In the genomic region with DNA sequence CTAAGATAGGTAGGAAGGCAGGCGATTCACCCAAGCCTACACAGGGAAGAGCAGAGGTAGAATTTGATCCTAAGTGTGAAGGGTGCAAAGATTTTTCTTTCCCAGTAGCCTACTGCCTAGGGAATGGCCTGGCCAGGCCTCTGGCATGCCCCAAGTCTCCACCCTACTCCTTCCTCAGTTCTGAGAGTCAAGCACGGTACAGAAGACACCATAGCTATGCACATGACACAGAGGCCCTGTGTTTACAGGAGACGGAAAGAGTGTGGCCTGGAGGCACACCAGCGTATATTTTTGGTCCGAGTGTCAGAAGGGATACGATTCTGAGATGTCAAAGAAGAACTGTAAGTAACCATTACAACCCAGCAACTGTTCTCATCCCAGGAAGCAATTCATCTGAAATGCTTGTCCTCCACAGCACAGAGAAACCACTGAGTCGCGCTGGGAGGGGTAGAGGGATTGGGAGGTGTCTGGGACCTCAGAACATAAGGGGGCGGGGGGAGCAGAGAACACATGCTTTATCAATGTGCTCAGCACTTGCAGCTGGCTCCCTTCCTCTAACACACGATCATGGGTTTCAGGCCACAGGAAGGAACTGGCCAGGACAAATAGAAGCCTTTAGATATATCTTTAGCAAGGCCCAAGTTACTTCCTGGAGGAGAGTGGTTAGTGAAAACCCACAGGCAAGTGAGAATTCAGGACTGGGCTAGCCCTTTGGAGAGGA, we compare ENCODE assay signal across 11 mouse cellular contexts.
DNase-seq lines count a peak whose midpoint lies in the region; ATAC-seq and TF ChIP-seq lines count a peak whose summit lies in the region.
"Had no signal": no experiment of that assay in that cellular context is flagged by ENCODE, and none has a peak within 500 bp of the region (broad histone marks: within the 10 kb centered on the region; RNA-seq: fewer than 3 reads in every experiment).

No protein-coding gene starts in this region.

- WGBS in heart, embryonic 15.5 days = 42% methylated on average over 10 of the region's 10 CpGs
- WGBS in embryonic facial prominence, embryonic 15.5 days = 50% methylated on average over 10 of the region's 10 CpGs
- 33% methylated on average over 10 of the region's 10 CpGs for WGBS in liver, postnatal 0 days (ENCODE audit: insufficient replicate concordance)
- 83% methylated on average over 10 of the region's 10 CpGs for WGBS in midbrain, embryonic 10.5 days

- no peak for TF ChIP-seq RAD21 in MEL (IDR thresholded peaks at IDR 0.05; ENCODE audit: low read depth, low read length)

- H3K79me2 ChIP-seq in MEL (ENCODE audit: control insufficient read depth, insufficient read depth, low read length, poor library complexity) = no peaks in the 10 kb centered on the region; the same call in 1 of the 2 replicates

- H3K9me3 ChIP-seq in heart, embryonic 15.5 days (replicated peaks) = no peaks in the 10 kb centered on the region
- no peaks in the 10 kb centered on the region for H3K9me3 ChIP-seq in MEL (replicated peaks; ENCODE audit: insufficient read depth, low read length)
- no peaks in the 10 kb centered on the region for H3K9me3 ChIP-seq in embryonic facial prominence, embryonic 15.5 days (replicated peaks)
- H3K9me3 ChIP-seq in liver, postnatal 0 days (ENCODE audit: low read length) = no peaks in the 10 kb centered on the region
- no peaks in the 10 kb centered on the region for H3K9me3 ChIP-seq in midbrain, embryonic 10.5 days (replicated peaks)
- H3K9me3 ChIP-seq: neural tube, embryonic 15.5 days had no signal

- no peak overlapping the region for H3K9ac ChIP-seq in heart, embryonic 15.5 days
- peak overlapping the region; percentile 16 for H3K9ac ChIP-seq in MEL (ENCODE audit: control insufficient read depth, low read depth, low read length, poor library complexity, severe bottlenecking)
- H3K9ac ChIP-seq in embryonic facial prominence, embryonic 15.5 days = no peak overlapping the region
- no peak overlapping the region for H3K9ac ChIP-seq in liver, postnatal 0 days (replicated peaks)
- H3K9ac ChIP-seq: neural tube, embryonic 15.5 days had no signal

- DNase-seq in heart, adult 9 months (ENCODE audit: low spot score in 2 of 2) = no peak
- DNase-seq in MEL (ENCODE audit: low read depth, low spot score) = peak; percentile 78
- peak; percentile 49 for DNase-seq in liver, postnatal 0 days
- no peak for DNase-seq in thymus, postnatal 14 days
- no peak for DNase-seq in midbrain, embryonic 10.5 days (ENCODE audit: low spot score)
- no peak for DNase-seq in frontal cortex, postnatal 25 days (ENCODE audit: low spot score in 2 of 2)

- TF ChIP-seq POLR2A in MEL (IDR thresholded peaks at IDR 0.05; ENCODE audit: control insufficient read depth in 1 of 2, insufficient read depth in 1 of 2, low read depth in 1 of 2, low read length in 2 of 2, poor library complexity in 1 of 2) = peak in 1 of 2 experiments; percentile 21; a peak in 1 of 4 replicates

- peaks cover 16% of the 10 kb centered on the region for H3K36me3 ChIP-seq in heart, embryonic 15.5 days
- peaks cover 0 to 57% of the 10 kb centered on the region in 2 experiments; a peak in 2 of 4 replicates for H3K36me3 ChIP-seq in MEL (ENCODE audit: control insufficient read depth in 1 of 2, insufficient read depth in 2 of 2, low read length in 2 of 2)
- H3K36me3 ChIP-seq in embryonic facial prominence, embryonic 15.5 days = peaks cover 32% of the 10 kb centered on the region
- peaks cover 21% of the 10 kb centered on the region; the same call in 1 of the 2 replicates for H3K36me3 ChIP-seq in liver, postnatal 0 days (replicated peaks; ENCODE audit: insufficient read depth, low read length)
- peaks cover 62% of the 10 kb centered on the region for H3K36me3 ChIP-seq in midbrain, embryonic 10.5 days

- H3K4me2 ChIP-seq in heart, embryonic 15.5 days = no peak overlapping the region
- H3K4me2 ChIP-seq in embryonic facial prominence, embryonic 15.5 days (replicated peaks) = no peak overlapping the region
- peak overlapping the region; percentile 22; the same call in 1 of the 2 replicates for H3K4me2 ChIP-seq in liver, postnatal 0 days (ENCODE audit: low read depth, low read length)
- H3K4me2 ChIP-seq: midbrain, embryonic 11.5 days; neural tube, embryonic 15.5 days had no signal

- ATAC-seq in heart, embryonic 15.5 days (replicated peaks; ENCODE audit: insufficient number of reproducible peaks, insufficient read depth, low FRiP score, low read depth) = no peak
- 0 out of 2 replicates have a peak, but pooled peaks have one; percentile 39 for ATAC-seq in embryonic facial prominence, embryonic 15.5 days (ENCODE audit: insufficient number of reproducible peaks, low FRiP score, low TSS enrichment, low read depth)
- peak; percentile 80 for ATAC-seq in liver, postnatal 0 days
- ATAC-seq: activated CD4-positive, CD25-positive, alpha-beta regulatory T cell, adult 4 months had no signal

- no peak overlapping the region for H3K4me3 ChIP-seq in heart, embryonic 15.5 days
- no peak overlapping the region for H3K4me3 ChIP-seq in MEL (ENCODE audit: control insufficient read depth in 1 of 2, insufficient read depth in 1 of 2, low read depth in 2 of 2, low read length in 2 of 2)
- no peak overlapping the region for H3K4me3 ChIP-seq in embryonic facial prominence, embryonic 15.5 days (replicated peaks)
- H3K4me3 ChIP-seq in liver, postnatal 0 days (ENCODE audit: low read depth, low read length) = no peak overlapping the region
- H3K4me3 ChIP-seq in midbrain, embryonic 10.5 days = no peak overlapping the region
- H3K4me3 ChIP-seq: neural tube, embryonic 15.5 days had no signal

- no peak for TF ChIP-seq CTCF in MEL (IDR thresholded peaks at IDR 0.05 in 2 of 3, conservative IDR thresholded peaks at IDR 0.05 in 1 of 3; ENCODE audit: control insufficient read depth in 1 of 3, insufficient read depth in 1 of 3, low read depth in 2 of 3, low read length in 3 of 3, poor library complexity in 1 of 3, severe bottlenecking in 1 of 3)
- no peak for TF ChIP-seq CTCF in liver, postnatal 0 days (IDR thresholded peaks at IDR 0.05; ENCODE audit: low read depth)

- H3K27ac ChIP-seq in heart, embryonic 15.5 days = peak overlapping the region; percentile 48
- H3K27ac ChIP-seq in MEL (ENCODE audit: control insufficient read depth, low read depth, low read length) = peak overlapping the region; percentile 69
- no peak overlapping the region for H3K27ac ChIP-seq in embryonic facial prominence, embryonic 15.5 days (replicated peaks)
- peak overlapping the region; percentile 51 for H3K27ac ChIP-seq in liver, postnatal 0 days (ENCODE audit: low read depth)
- H3K27ac ChIP-seq in midbrain, embryonic 10.5 days (replicated peaks) = no peak overlapping the region
- H3K27ac ChIP-seq: neural tube, embryonic 15.5 days had no signal

- no peaks in the 10 kb centered on the region for H3K27me3 ChIP-seq in heart, embryonic 15.5 days
- H3K27me3 ChIP-seq in MEL (ENCODE audit: control insufficient read depth in 1 of 2, insufficient read depth in 2 of 2, low read length in 2 of 2) = no peaks in the 10 kb centered on the region
- no peaks in the 10 kb centered on the region for H3K27me3 ChIP-seq in embryonic facial prominence, embryonic 15.5 days
- no peaks in the 10 kb centered on the region for H3K27me3 ChIP-seq in liver, postnatal 0 days (ENCODE audit: insufficient read depth, low read length)
- H3K27me3 ChIP-seq in midbrain, embryonic 10.5 days (ENCODE audit: low read depth, poor library complexity, severe bottlenecking) = no peaks in the 10 kb centered on the region
- H3K27me3 ChIP-seq: neural tube, embryonic 15.5 days had no signal

- peaks cover 38% of the 10 kb centered on the region for H3K4me1 ChIP-seq in heart, embryonic 15.5 days (replicated peaks)
- peaks cover 28 to 68% of the 10 kb centered on the region in 2 experiments for H3K4me1 ChIP-seq in MEL (ENCODE audit: control insufficient read depth in 1 of 2, insufficient read depth in 2 of 2, low read length in 2 of 2)
- no peaks in the 10 kb centered on the region for H3K4me1 ChIP-seq in embryonic facial prominence, embryonic 15.5 days
- peaks cover 41% of the 10 kb centered on the region for H3K4me1 ChIP-seq in liver, postnatal 0 days (ENCODE audit: insufficient read depth)
- no peaks in the 10 kb centered on the region for H3K4me1 ChIP-seq in midbrain, embryonic 10.5 days
- H3K4me1 ChIP-seq: neural tube, embryonic 15.5 days had no signal

- peak; percentile 78 to 83 for TF ChIP-seq EP300 in MEL (IDR thresholded peaks at IDR 0.05; ENCODE audit: low read depth in 1 of 2, low read length in 2 of 2)
- peak; percentile 65 for TF ChIP-seq EP300 in liver, postnatal 0 days (IDR thresholded peaks at IDR 0.05; ENCODE audit: low read depth)

TF ChIP-seq in MEL, 35 proteins besides CTCF, POLR2A, EP300 and RAD21 (continues in another document):
- no peak for TF ChIP-seq POLR2AphosphoS5 (IDR thresholded peaks at IDR 0.05; ENCODE audit: borderline replicate concordance, low read depth, low read length)
- TF ChIP-seq GABPA (IDR thresholded peaks at IDR 0.05; ENCODE audit: low read depth, low read length) = no peak
- TF ChIP-seq MAX (IDR thresholded peaks at IDR 0.05; ENCODE audit: low read length) = peak; percentile 66
- no peak for TF ChIP-seq SMC3 (IDR thresholded peaks at IDR 0.05; ENCODE audit: low read depth, low read length)
- no peak for TF ChIP-seq NRF1 (IDR thresholded peaks at IDR 0.05; ENCODE audit: insufficient read depth, low read depth, low read length, poor library complexity, severe bottlenecking)
- no peak for TF ChIP-seq MXI1 (IDR thresholded peaks at IDR 0.05; ENCODE audit: low read depth, low read length)
- peak; percentile 53 for TF ChIP-seq RCOR1 (IDR thresholded peaks at IDR 0.05; ENCODE audit: low read depth, low read length)
- TF ChIP-seq ELF1 (IDR thresholded peaks at IDR 0.05; ENCODE audit: low read depth, low read length) = no peak; the same call in 1 of the 2 replicates
- no peak for TF ChIP-seq NELFE (IDR thresholded peaks at IDR 0.05; ENCODE audit: low read depth, low read length)
- TF ChIP-seq MAZ (IDR thresholded peaks at IDR 0.05; ENCODE audit: low read depth, low read length) = peak; percentile 71
- no peak for TF ChIP-seq E2F4 (IDR thresholded peaks at IDR 0.05; ENCODE audit: borderline replicate concordance, low read depth, low read length)
- TF ChIP-seq UBTF (IDR thresholded peaks at IDR 0.05; ENCODE audit: borderline replicate concordance, insufficient read depth, low read depth, low read length) = no peak
- TF ChIP-seq CHD2 (IDR thresholded peaks at IDR 0.05; ENCODE audit: low read length) = no peak
- TF ChIP-seq GATA1 (IDR thresholded peaks at IDR 0.05; ENCODE audit: low read depth, low read length) = peak; percentile 64
- peak; percentile 87 for TF ChIP-seq TAL1 (IDR thresholded peaks at IDR 0.05; ENCODE audit: low read length)
- TF ChIP-seq ZMIZ1 (IDR thresholded peaks at IDR 0.05; ENCODE audit: low read depth, low read length) = no peak
- no peak for TF ChIP-seq USF2 (IDR thresholded peaks at IDR 0.05; ENCODE audit: borderline replicate concordance in 1 of 2, insufficient read depth in 1 of 2, low read depth in 1 of 2, low read length in 2 of 2)
- no peak for TF ChIP-seq USF1 (IDR thresholded peaks at IDR 0.05; ENCODE audit: low read depth, low read length)
- TF ChIP-seq TBP (IDR thresholded peaks at IDR 0.05; ENCODE audit: low read depth, low read length) = no peak
- no peak for TF ChIP-seq MYB (IDR thresholded peaks at IDR 0.05; ENCODE audit: low read depth, low read length)

Comparison
In these comparisons a context has a peak if more than half of its experiments do, and no peak if none do; other contexts are left out.
1. H3K27ac ChIP-seq: peak in heart, embryonic 15.5 days (single experiment), MEL (single experiment) and liver, postnatal 0 days (single experiment); none in embryonic facial prominence, embryonic 15.5 days (single experiment) and midbrain, embryonic 10.5 days (single experiment).
2. DNase-seq: peak in MEL (single experiment) and liver, postnatal 0 days (single experiment); none in heart, adult 9 months (0 of 2), thymus, postnatal 14 days (single experiment), midbrain, embryonic 10.5 days (single experiment) and frontal cortex, postnatal 25 days (0 of 2).